Mouse (Mus musculus) gastrocnemius, adult 2 months (tissue): Measurements from ENCODE around the gene Dnase1l2. TPM values are rescaled to one million over a fixed set of nuclear protein-coding genes. Genes with fewer than 3 reads are reported as not detected.
"Not testable (repeated sequence)": the region's sequence is repeated elsewhere in the genome, so short reads cannot be mapped to it uniquely, and the experiment has no call there.

Experiments
- DNase-seq: peaks from one replicate; pipeline ENCODE4 v3.0.0; 2022
- H3K27ac ChIP-seq: fragments of 200-600 bp; 2 replicates; pipeline ENCODE4 v1.8.1; 2022; ENCODE audit warnings: mild to moderate bottlenecking
- H3K4me3 ChIP-seq: fragments of 200-600 bp; 2 replicates; pipeline ENCODE4 v1.8.1; 2022; ENCODE audit warnings: mild to moderate bottlenecking, moderate library complexity
- CTCF ChIP-seq: fragments of 200-600 bp; IDR thresholded peaks from 2 replicates; pipeline ENCODE4 v1.8.1; 2022; ENCODE audit warnings: antibody characterized with exemption, mild to moderate bottlenecking, moderate library complexity
- intact Hi-C: fragments of 180-260 bp; cut with DNase I; formaldehyde crosslinking; loops from one replicate; pipeline ENCODE4 v1.15.1; 2025
- total RNA-seq, 2 experiments: library from RNA; stranded (reverse); gene quantifications; 2 replicates each; pipeline ENCODE4 v1.2.3; 2021

Gene Dnase1l2
- total RNA-seq, 2 experiments from 2014 or later: 1.4 to 2.2 TPM

DNA sequence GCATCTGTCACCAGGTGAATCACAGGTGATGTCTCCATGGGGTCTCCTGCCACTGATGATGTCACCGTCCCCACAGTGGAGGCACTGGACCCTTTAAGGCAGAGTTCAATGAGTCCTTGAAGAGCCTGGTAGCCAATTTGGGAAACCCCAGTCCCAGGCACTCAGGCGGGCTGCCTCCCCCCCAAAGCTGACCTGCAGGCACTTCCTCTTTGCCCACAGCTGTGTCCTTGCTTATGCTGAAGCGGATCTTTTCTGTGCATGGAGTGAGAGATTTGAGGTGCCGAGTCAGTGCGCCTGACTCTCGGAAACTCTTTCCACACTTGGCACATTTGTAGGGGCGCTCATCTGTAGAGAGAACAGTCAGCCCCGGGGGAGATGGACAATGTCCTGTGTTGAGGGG lies 3.7 kb upstream of the Dnase1l2 start:
- no peak for TF ChIP-seq CTCF

DNA sequence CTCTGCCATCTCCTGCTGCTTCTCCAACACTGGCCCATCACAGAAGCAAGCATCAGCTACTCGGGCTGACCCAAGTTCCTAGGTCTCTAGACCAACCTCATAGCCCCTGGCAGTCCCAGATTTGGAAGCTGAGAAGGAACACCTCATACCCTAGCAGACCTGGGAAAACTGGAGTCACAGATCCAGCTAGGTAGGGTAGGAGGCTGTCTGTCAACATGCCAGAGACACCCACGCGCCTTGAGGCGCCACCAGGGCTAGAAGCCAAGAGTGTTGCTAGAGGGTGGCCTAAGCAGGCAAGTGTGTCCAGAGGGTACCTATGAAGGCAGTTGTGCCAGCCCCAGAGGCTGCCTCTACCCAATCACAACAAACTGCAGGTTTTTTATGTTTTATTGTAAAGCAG lies 504 bp upstream of the Dnase1l2 start:
- Histone ChIP-seq H3K27ac (no peak overlapping the region), H3K4me3 (no peak overlapping the region)
- TF ChIP-seq CTCF: no peak
- intact Hi-C loops: no loop called here
- DNase-seq: no peak

More for the DNA sequence above, 3.7 kb upstream of the Dnase1l2 start:
- no peak overlapping the region for H3K27ac ChIP-seq
- DNase-seq: no peak
- intact Hi-C loops: no loop called here
- no peak overlapping the region for H3K4me3 ChIP-seq

DNA sequence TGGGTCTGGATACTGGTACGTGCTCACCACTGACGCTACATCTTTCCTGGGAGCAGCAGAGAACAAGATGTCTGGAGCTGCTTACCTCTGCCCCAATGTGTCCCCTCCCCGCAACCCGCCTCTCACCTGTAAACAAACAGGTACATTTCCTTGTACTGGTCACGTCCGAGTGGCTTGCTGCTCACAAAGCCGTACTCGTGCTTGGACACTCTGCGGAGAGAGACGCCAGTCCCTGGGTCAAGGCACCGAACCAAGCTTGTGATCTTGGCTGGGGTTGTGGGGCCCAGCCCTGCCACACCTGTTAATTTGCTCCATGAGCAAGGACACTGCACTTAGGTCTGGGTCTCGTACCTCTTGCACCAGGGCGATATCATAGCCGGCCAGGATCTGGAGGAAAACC lies 798 bp downstream of the Dnase1l2 start:
- intact Hi-C loops: no loop called here
- TF ChIP-seq CTCF: no peak
- Histone ChIP-seq H3K27ac (0 out of 2 replicates have a peak overlapping the region, but pooled peaks have one; percentile 31), H3K4me3 (no peak overlapping the region)
- DNase-seq: peak; percentile 60

DNA sequence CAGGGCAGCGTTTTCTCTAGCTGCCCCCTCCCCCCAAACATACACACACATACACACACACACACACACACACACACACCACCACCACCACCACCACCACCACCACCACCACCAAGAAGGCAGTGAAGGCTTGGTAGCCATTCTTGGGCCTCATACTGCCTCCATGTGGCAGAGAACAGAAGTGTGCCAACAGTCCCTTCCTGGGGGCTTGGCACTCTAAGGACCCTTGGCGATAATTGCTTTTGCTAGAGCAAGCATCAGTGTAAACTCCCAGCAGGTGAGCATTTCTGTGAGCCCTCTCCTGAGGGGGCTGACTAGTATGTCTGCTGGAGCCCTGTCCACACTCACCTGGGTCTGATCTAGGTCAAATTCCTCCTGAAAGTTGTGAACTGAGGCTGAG lies 1.8 kb downstream of the Dnase1l2 start:
- H3K4me3 ChIP-seq: no peak overlapping the region
- DNase-seq: no peak
- no peak overlapping the region for H3K27ac ChIP-seq
- intact Hi-C loops: no loop called here
- TF ChIP-seq CTCF: peak; percentile 12; the same call in 1 of the 2 replicates

DNA sequence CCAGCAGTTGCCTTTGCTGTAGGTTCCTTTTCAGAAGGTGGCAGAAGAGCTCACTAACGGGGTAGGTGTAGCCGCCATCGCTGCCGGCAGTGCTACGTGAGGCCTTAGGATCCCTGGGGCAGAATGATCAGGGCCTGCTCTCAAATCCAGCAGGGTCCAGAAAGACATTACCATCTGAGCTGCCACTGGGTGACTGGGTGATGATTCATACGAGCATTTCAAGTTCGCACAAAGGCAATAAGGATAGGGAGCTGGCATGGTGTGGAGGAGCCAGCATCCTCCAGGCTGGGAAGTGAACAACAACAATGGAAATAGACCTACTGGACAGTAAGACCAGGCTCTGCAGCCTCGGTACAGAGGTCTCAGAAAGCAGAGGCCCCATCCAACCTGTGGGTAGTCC lies 2.5 kb downstream of the Dnase1l2 start:
- DNase-seq: no peak
- intact Hi-C loops: no loop called here
- H3K27ac ChIP-seq: no peak overlapping the region
- no peak for TF ChIP-seq CTCF
- H3K4me3 ChIP-seq: no peak overlapping the region

DNA sequence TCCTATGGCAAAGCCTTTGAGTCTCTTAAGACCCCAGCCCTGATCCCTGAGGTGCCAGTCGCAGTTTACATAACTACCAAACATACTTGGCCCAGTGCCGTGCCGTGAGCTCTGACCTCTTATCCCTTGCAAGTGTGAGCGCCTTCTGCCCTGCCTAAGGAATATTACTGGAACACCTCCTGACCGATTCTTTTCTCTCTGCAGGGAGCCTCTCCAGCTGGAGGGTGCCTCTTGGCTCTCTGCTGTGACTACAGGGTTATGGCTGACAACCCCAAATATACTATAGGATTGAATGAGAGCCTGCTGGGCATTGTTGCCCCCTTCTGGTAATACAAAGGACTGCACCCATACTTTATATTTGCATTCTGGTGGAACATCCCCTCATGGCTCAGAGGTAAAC lies 5.9 kb downstream of the Dnase1l2 start:
- peak; percentile 83 for TF ChIP-seq CTCF
- intact Hi-C loops: no loop called here
- DNase-seq: no peak
- Histone ChIP-seq H3K27ac (no peak overlapping the region; the same call in 1 of the 2 replicates), H3K4me3 (no peak overlapping the region)

DNA sequence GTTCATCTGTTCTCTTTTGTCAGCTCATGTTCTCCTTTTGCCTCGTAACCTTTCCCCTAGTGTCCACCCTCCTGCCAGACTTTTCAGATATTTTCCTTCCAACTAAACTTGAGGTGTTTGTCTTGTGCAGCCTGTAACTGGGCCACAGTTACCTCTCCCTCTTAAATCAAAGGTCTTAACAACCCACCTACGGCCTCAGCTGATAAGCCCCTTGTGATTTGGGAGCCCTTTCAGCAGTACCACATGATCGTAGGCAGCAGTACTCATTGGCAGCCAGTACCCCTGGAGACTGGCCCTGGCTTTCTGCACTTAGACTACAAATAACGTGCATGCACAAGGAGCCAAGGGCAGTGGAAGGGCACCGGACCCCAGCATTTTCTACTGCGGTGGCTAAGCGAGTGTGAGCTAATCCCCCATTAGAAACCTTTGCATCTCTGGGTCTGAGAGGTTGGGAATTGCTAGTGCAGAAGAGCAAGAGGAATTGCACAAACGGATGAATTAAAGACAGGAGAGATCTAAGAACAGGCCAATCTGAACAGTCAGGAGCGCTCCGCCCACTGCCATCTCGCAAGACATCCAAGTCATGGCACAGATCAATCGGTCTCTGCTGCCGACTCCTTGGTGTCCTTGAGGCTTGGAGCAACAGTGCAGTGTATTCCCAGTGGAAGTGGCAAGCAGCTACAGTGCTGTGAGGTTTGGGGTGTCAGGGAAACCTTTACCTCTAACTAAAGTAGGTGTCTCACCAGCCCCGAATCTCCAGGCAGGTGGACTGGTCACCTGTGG lies 13.5 kb downstream of the Dnase1l2 start:
- peak overlapping the region; percentile 97 for H3K27ac ChIP-seq
- peak; percentile 73 for DNase-seq
- intact Hi-C loops: no loop called here
- peak overlapping the region; percentile 97 for H3K4me3 ChIP-seq
- TF ChIP-seq CTCF: no peak

DNA sequence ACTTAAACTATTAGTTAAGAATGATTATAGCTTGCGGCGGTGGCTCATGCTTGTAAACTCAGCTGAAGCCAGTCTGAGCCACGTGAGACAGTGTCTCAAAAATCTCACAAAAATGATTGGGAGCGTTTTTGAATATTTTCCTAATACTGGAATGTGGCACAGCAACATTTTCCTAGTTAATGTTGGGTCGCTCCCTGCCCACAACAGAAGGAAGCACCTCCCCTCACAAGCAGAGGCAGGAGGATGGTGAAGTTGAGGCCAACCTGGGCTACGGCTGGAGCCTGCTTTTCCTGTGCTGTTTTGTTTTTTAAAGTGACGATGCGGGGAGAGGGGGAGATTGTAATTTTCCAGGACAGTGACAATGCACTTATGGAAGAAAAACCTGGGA lies 15.7 kb downstream of the Dnase1l2 start:
- no peak for DNase-seq
- Histone ChIP-seq H3K27ac (peak overlapping the region; percentile 97), H3K4me3 (peak overlapping the region; percentile 97)
- TF ChIP-seq CTCF: no peak
- intact Hi-C loops: no loop called here

DNA sequence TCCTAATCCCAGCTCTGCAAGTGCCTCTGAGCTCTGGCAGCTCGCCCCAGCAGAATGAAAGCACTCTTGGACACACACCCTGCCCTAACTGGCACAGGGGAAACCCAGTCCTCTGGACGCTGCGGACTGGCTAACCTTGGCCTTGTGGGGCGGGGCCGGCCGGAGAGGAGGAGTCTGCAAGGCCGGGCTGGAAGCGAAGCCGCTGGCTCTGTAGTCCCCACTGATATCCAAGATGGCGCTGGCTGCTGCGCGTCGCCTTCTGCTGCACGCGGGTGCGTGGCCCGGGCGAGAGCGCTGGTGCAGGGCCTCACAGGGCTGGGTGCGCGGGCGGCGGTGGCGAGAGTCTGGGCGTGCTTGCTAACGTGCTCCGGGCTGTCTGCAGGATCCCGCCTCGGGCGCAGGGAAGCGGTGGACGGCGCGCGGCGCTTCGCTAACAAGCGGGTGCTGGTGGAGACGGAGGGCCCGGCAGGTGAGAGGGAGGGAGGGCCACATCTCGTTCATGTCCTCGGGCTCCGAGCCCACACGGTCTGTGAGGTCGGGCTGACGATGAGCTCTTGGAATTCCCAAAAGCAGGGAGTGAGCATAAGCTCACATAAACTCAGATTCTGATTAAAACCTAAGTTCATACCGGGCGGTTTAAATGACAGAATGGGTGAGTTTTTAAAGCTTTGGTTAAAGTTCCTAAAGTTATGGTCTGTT lies 16.3 kb downstream of the Dnase1l2 start, which contains the start of gene Eci1:
TSS of gene Eci1 (plus strand) at position 171 of the 699 bp plus-strand sequence.
- Histone ChIP-seq H3K27ac (peak within 1 kb of the TSS; percentile 97), H3K4me3 (peak within 1 kb of the TSS; percentile 97)
- DNase-seq: peak; percentile 99
- TF ChIP-seq CTCF: no peak
- intact Hi-C loops: no loop called here

DNA sequence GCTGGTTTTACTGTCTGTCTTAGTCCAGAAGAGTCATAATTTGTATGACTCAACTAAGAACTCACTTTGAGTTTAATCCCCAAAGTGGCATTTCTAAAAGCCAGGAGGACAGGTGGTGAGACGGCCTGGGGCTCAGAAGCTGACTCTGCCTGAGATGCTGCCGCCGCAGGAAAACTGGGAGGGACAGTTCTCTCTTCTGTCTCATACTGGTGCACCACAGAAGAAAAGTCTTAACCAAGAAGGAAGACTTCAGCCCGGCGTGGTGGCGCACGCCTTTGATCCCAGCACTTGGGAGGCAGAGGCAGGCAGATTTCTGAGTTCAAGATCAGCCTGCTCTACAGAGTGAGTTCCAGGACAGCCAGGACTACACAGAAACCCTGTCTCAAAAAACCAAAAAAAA lies 17.0 kb downstream of the Dnase1l2 start:
- TF ChIP-seq CTCF: no peak
- intact Hi-C loops: no loop called here
- peak overlapping the region; percentile 97 for H3K27ac ChIP-seq
- H3K4me3 ChIP-seq: peak overlapping the region; percentile 97
- no peak for DNase-seq

DNA sequence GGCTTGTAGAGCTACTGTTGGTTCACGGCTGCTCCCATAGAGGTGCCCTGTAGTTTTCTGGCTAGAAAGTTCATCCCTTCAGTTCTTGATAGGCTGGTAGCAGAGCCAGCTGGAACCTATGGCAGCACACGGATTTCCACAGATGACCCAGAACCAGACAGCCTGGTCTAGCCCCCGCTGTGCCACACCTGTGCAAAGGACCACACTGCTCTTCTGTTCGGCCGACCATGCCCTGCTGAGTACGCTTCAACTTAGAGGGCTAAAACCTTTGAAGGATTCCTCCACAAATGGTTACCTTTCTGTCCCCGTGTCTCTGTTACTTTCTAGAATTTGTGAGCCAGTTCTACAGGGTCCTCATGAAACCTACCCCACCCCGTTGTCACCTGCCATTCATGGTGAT lies 17.6 kb downstream of the Dnase1l2 start:
- H3K27ac ChIP-seq, H3K4me3 ChIP-seq, DNase-seq, intact Hi-C loops: not testable (repeated sequence)

DNA sequence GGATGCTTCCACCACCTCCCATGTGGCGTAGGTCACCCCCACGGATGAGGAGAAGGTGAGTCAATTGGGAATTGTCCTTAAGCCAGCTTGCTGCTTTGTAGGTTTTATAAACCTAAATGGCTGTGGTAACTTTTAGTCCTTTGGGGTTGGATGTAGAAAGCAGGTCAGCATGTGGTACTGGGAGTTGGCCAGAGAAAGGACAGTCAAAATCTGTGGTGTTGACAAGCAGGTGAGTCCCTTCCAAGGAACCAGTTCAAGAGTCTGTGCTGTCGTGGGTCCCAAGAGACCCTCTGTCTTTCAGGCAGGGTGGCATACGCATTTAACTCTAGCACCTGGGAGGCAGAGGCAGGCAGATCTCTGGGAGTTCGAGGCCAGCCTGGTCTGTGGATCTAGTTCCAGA lies 18.4 kb downstream of the Dnase1l2 start:
- TF ChIP-seq CTCF: no peak
- no peak for DNase-seq
- Histone ChIP-seq H3K27ac (no peak overlapping the region), H3K4me3 (no peak overlapping the region)
- intact Hi-C loops: no loop called here

DNA sequence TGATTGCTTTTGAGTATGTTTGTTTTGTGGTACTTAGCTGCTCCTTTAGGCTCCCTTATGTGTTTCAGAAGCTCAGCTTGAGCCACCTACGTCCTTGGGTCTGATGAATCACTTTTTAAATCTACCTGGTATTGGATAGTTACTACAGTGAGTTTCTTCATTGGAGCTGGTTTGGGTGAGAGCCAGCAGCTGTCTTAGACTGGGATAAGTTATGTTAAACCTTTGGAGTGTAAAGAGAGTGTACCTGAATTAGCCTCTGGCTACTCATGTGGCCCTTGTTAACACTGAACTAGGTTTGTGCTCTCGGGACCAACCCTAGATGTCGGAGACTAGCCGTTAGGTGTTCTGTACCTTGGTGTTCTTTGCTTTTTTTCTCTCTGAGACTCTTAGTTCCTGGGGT lies 19.8 kb downstream of the Dnase1l2 start:
- no peak overlapping the region for H3K4me3 ChIP-seq
- TF ChIP-seq CTCF: no peak
- H3K27ac ChIP-seq: no peak overlapping the region
- DNase-seq: no peak
- intact Hi-C loops: no loop called here
